Mouse (Mus musculus) heart, adult 8-10 months (tissue): ENCODE results near the gene Gpr152. TPM values are rescaled to one million over a fixed set of nuclear protein-coding genes. Genes with fewer than 3 reads are reported as not detected.

ENCODE experiments used
- DNase-seq: peaks from one replicate; pipeline ENCODE4 v3.0.0; 2022; ENCODE audit warnings: low spot score
- total RNA-seq, 4 experiments: library from RNA; stranded (reverse); gene quantifications; 2 replicates each; pipeline ENCODE4 v1.2.4; 2022

Gpr152 gene
- not detected for total RNA-seq

- no peak for DNase-seq
These were observed at the start of gene Gpr152 for GRCm38 (mm10) chr19:4139446-4139845. Gpr152 (plus strand) TSS chr19:4139787.

- DNase-seq = no peak
These were observed 49.1 kb upstream of the Gpr152 start for GRCm38 (mm10) chr19:4090446-4090845.

GRCm38 (mm10) chr19:4091383-4091782 is 48.2 kb upstream of the Gpr152 start:
- DNase-seq = no peak

- DNase-seq = no peak
These were observed 46.8 kb upstream of the Gpr152 start for GRCm38 (mm10) chr19:4092750-4093149.

GRCm38 (mm10) chr19:4093772-4094171 is 45.8 kb upstream of the Gpr152 start:
- no peak for DNase-seq

- DNase-seq = no peak
These were observed 45.2 kb upstream of the Gpr152 start for GRCm38 (mm10) chr19:4094348-4094747.

- DNase-seq = no peak
These were observed 44.7 kb upstream of the Gpr152 start for GRCm38 (mm10) chr19:4094774-4095303.

GRCm38 (mm10) chr19:4095802-4096201 is 43.8 kb upstream of the Gpr152 start:
- no peak for DNase-seq

GRCm38 (mm10) chr19:4096642-4097440 is 42.7 kb upstream of the Gpr152 start, which contains the start of gene Cdk2ap2:
Cdk2ap2 (plus strand) TSS chr19:4097182.
- peak; percentile 99 for DNase-seq

- peak; percentile 83 for DNase-seq
These were observed 42.2 kb upstream of the Gpr152 start for GRCm38 (mm10) chr19:4097441-4097825.

GRCm38 (mm10) chr19:4098426-4098825 is 41.2 kb upstream of the Gpr152 start:
- DNase-seq = no peak

- peak; percentile 91 for DNase-seq
These were observed 40.5 kb upstream of the Gpr152 start for GRCm38 (mm10) chr19:4099056-4099455.

GRCm38 (mm10) chr19:4099837-4100717 is 39.5 kb upstream of the Gpr152 start, which contains the start of gene Pitpnm1:
Pitpnm1 (plus strand) TSS chr19:4099998.
- DNase-seq = peak; percentile 77

- DNase-seq = no peak
These were observed 38.8 kb upstream of the Gpr152 start for GRCm38 (mm10) chr19:4100718-4101261.

GRCm38 (mm10) chr19:4101466-4101865 is 38.1 kb upstream of the Gpr152 start:
- no peak for DNase-seq

- DNase-seq = no peak
These were observed 37.5 kb upstream of the Gpr152 start for GRCm38 (mm10) chr19:4102049-4102448.

GRCm38 (mm10) chr19:4102626-4103025 is 37.0 kb upstream of the Gpr152 start:
- DNase-seq = no peak

- no peak for DNase-seq
These were observed 36.3 kb upstream of the Gpr152 start for GRCm38 (mm10) chr19:4103294-4103693.

- no peak for DNase-seq
These were observed 35.8 kb upstream of the Gpr152 start for GRCm38 (mm10) chr19:4103792-4104191.

- no peak for DNase-seq
These were observed 34.9 kb upstream of the Gpr152 start for GRCm38 (mm10) chr19:4104675-4105194.

- DNase-seq = no peak
These were observed 32.9 kb upstream of the Gpr152 start for GRCm38 (mm10) chr19:4106654-4107053.

- no peak for DNase-seq
These were observed 31.1 kb upstream of the Gpr152 start for GRCm38 (mm10) chr19:4108535-4108934.
